Mouse (Mus musculus): Measurements from ENCODE around the gene Nos1. TPM values are rescaled to one million over a fixed set of nuclear protein-coding genes. Genes with fewer than 3 reads are reported as not detected.

Gene Nos1
- polyA plus RNA-seq, 1 experiment from 2014 or later = 0.88 TPM

- Histone ChIP-seq H3K9me3 (ENCODE audit: control insufficient read depth, low read length) (no peaks in the 10 kb centered on the region), H3K27ac (ENCODE audit: low read depth) (no peak overlapping the region), H3K27me3 (replicated peaks; ENCODE audit: control insufficient read depth, insufficient read depth, low read length) (no peaks in the 10 kb centered on the region), H3K36me3 (ENCODE audit: control insufficient read depth, insufficient read depth, low read length) (peaks cover 89% of the 10 kb centered on the region), H3K9ac (ENCODE audit: low read length) (no peak overlapping the region), H3K4me1 (replicated peaks; ENCODE audit: control insufficient read depth, insufficient read depth, low read length) (no peaks in the 10 kb centered on the region), H3K4me2 (ENCODE audit: low read length) (no peak overlapping the region), H3K4me3 (ENCODE audit: low read depth, low read length) (no peak overlapping the region)
- no peak for ATAC-seq (replicated peaks; ENCODE audit: low FRiP score, low TSS enrichment, low read depth)
- 83% methylated on average over 6 of the region's 6 CpGs for WGBS
- no peak for DNase-seq (ENCODE audit: low spot score)
These were observed 215.1 kb downstream of the Nos1 start for GRCm38 (mm10) chr5:117995911-117996310.

- ATAC-seq (replicated peaks; ENCODE audit: low FRiP score, low TSS enrichment, low read depth) (no peak), DNase-seq (ENCODE audit: low spot score) (no peak)
- H3K36me3 ChIP-seq (ENCODE audit: control insufficient read depth, insufficient read depth, low read length) = peaks cover 89% of the 10 kb centered on the region
- no peaks in the 10 kb centered on the region for H3K4me1 ChIP-seq (replicated peaks; ENCODE audit: control insufficient read depth, insufficient read depth, low read length)
- no peaks in the 10 kb centered on the region for H3K9me3 ChIP-seq (ENCODE audit: control insufficient read depth, low read length)
- H3K4me3 ChIP-seq (ENCODE audit: low read depth, low read length) = no peak overlapping the region
- H3K27me3 ChIP-seq (replicated peaks; ENCODE audit: control insufficient read depth, insufficient read depth, low read length) = no peaks in the 10 kb centered on the region
- no peak overlapping the region for H3K9ac ChIP-seq (ENCODE audit: low read length)
- H3K4me2 ChIP-seq (ENCODE audit: low read length) = no peak overlapping the region
- no peak overlapping the region for H3K27ac ChIP-seq (ENCODE audit: low read depth)
- 84% methylated on average over 6 of the region's 6 CpGs for WGBS
These were observed 215.7 kb downstream of the Nos1 start for GRCm38 (mm10) chr5:117996581-117996980.

- Histone ChIP-seq H3K27me3 (replicated peaks; ENCODE audit: control insufficient read depth, insufficient read depth, low read length) (no peaks in the 10 kb centered on the region), H3K4me3 (ENCODE audit: low read depth, low read length) (no peak overlapping the region), H3K9ac (ENCODE audit: low read length) (no peak overlapping the region), H3K4me2 (ENCODE audit: low read length) (no peak overlapping the region), H3K36me3 (ENCODE audit: control insufficient read depth, insufficient read depth, low read length) (peaks cover 90% of the 10 kb centered on the region), H3K27ac (ENCODE audit: low read depth) (no peak overlapping the region), H3K4me1 (replicated peaks; ENCODE audit: control insufficient read depth, insufficient read depth, low read length) (no peaks in the 10 kb centered on the region), H3K9me3 (ENCODE audit: control insufficient read depth, low read length) (no peaks in the 10 kb centered on the region)
- WGBS = 54% methylated on average over 10 of the region's 10 CpGs
- DNase-seq (ENCODE audit: low spot score) (no peak), ATAC-seq (replicated peaks; ENCODE audit: low FRiP score, low TSS enrichment, low read depth) (peak; percentile 45; the same call in 1 of the 2 replicates)
These were observed 216.7 kb downstream of the Nos1 start for GRCm38 (mm10) chr5:117997434-117997970.

- Histone ChIP-seq H3K9ac (ENCODE audit: low read length) (no peak overlapping the region), H3K27me3 (replicated peaks; ENCODE audit: control insufficient read depth, insufficient read depth, low read length) (no peaks in the 10 kb centered on the region), H3K4me3 (ENCODE audit: low read depth, low read length) (no peak overlapping the region), H3K4me2 (ENCODE audit: low read length) (no peak overlapping the region), H3K36me3 (ENCODE audit: control insufficient read depth, insufficient read depth, low read length) (peaks cover 94% of the 10 kb centered on the region), H3K4me1 (replicated peaks; ENCODE audit: control insufficient read depth, insufficient read depth, low read length) (no peaks in the 10 kb centered on the region), H3K27ac (ENCODE audit: low read depth) (no peak overlapping the region), H3K9me3 (ENCODE audit: control insufficient read depth, low read length) (no peaks in the 10 kb centered on the region)
- ATAC-seq (replicated peaks; ENCODE audit: low FRiP score, low TSS enrichment, low read depth) (no peak), DNase-seq (ENCODE audit: low spot score) (no peak)
- WGBS = 82% methylated on average over 7 of the region's 7 CpGs
These were observed 218.2 kb downstream of the Nos1 start for GRCm38 (mm10) chr5:117999061-117999460.

GRCm38 (mm10) chr5:117999584-117999983 lies 218.8 kb downstream of the Nos1 start:
- Histone ChIP-seq H3K36me3 (ENCODE audit: control insufficient read depth, insufficient read depth, low read length) (peaks cover 92% of the 10 kb centered on the region), H3K9me3 (ENCODE audit: control insufficient read depth, low read length) (no peaks in the 10 kb centered on the region), H3K4me3 (ENCODE audit: low read depth, low read length) (no peak overlapping the region), H3K27me3 (replicated peaks; ENCODE audit: control insufficient read depth, insufficient read depth, low read length) (no peaks in the 10 kb centered on the region), H3K27ac (ENCODE audit: low read depth) (no peak overlapping the region), H3K4me1 (replicated peaks; ENCODE audit: control insufficient read depth, insufficient read depth, low read length) (no peaks in the 10 kb centered on the region), H3K4me2 (ENCODE audit: low read length) (no peak overlapping the region), H3K9ac (ENCODE audit: low read length) (no peak overlapping the region)
- WGBS = 75% methylated on average over 11 of the region's 11 CpGs
- ATAC-seq (replicated peaks; ENCODE audit: low FRiP score, low TSS enrichment, low read depth) = no peak
- DNase-seq (ENCODE audit: low spot score) = no peak

DNA sequence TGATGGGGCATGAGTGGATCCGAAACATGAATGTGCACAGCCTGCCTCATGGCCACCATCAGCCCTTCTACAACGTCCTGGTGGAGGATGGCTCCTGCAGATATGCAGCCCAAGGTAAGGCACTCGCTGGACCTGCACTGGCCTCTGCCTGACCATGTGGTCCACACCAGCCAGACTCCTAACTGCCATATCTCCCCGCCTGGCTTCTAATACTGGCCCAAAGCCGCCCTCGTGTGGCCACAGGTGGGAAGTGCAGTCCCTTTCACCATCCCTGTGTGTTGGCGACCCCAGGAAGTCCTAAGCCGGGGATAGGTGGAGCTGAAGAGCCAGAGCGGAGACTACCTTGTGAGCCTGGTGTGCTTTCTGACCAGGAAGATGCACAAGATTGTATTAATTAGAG lies 221.2 kb downstream of the Nos1 start:
- no peak overlapping the region for H3K27ac ChIP-seq (ENCODE audit: low read depth)
- peaks cover 85% of the 10 kb centered on the region for H3K36me3 ChIP-seq (ENCODE audit: control insufficient read depth, insufficient read depth, low read length)
- no peak for ATAC-seq (replicated peaks; ENCODE audit: low FRiP score, low TSS enrichment, low read depth)

GRCm38 (mm10) chr5:118004619-118005018 lies 223.8 kb downstream of the Nos1 start:
- Histone ChIP-seq H3K4me3 (ENCODE audit: low read depth, low read length) (no peak overlapping the region), H3K36me3 (ENCODE audit: control insufficient read depth, insufficient read depth, low read length) (peaks cover 84% of the 10 kb centered on the region), H3K4me2 (ENCODE audit: low read length) (no peak overlapping the region), H3K27me3 (replicated peaks; ENCODE audit: control insufficient read depth, insufficient read depth, low read length) (no peaks in the 10 kb centered on the region), H3K9me3 (ENCODE audit: control insufficient read depth, low read length) (no peaks in the 10 kb centered on the region), H3K27ac (ENCODE audit: low read depth) (no peak overlapping the region), H3K9ac (ENCODE audit: low read length) (no peak overlapping the region), H3K4me1 (replicated peaks; ENCODE audit: control insufficient read depth, insufficient read depth, low read length) (no peaks in the 10 kb centered on the region)
- DNase-seq (ENCODE audit: low spot score) (peak; percentile 74), ATAC-seq (replicated peaks; ENCODE audit: low FRiP score, low TSS enrichment, low read depth) (no peak)
- WGBS = 87% methylated on average over 8 of the region's 8 CpGs

More for the DNA sequence above, 221.2 kb downstream of the Nos1 start:
- Histone ChIP-seq H3K4me2 (ENCODE audit: low read length) (no peak overlapping the region), H3K27me3 (replicated peaks; ENCODE audit: control insufficient read depth, insufficient read depth, low read length) (no peaks in the 10 kb centered on the region), H3K9ac (ENCODE audit: low read length) (no peak overlapping the region), H3K9me3 (ENCODE audit: control insufficient read depth, low read length) (no peaks in the 10 kb centered on the region), H3K4me3 (ENCODE audit: low read depth, low read length) (no peak overlapping the region), H3K4me1 (replicated peaks; ENCODE audit: control insufficient read depth, insufficient read depth, low read length) (no peaks in the 10 kb centered on the region)
- WGBS = 38% methylated on average over 9 of the region's 9 CpGs
- DNase-seq (ENCODE audit: low spot score) = peak; percentile 90

- Histone ChIP-seq H3K9me3 (ENCODE audit: control insufficient read depth, low read length) (no peaks in the 10 kb centered on the region), H3K4me2 (ENCODE audit: low read length) (no peak overlapping the region), H3K36me3 (ENCODE audit: control insufficient read depth, insufficient read depth, low read length) (peaks cover 85% of the 10 kb centered on the region), H3K4me3 (ENCODE audit: low read depth, low read length) (no peak overlapping the region), H3K27me3 (replicated peaks; ENCODE audit: control insufficient read depth, insufficient read depth, low read length) (no peaks in the 10 kb centered on the region), H3K4me1 (replicated peaks; ENCODE audit: control insufficient read depth, insufficient read depth, low read length) (0 out of 2 replicates have a peak, but pooled peaks cover 4% of the 10 kb centered on the region), H3K27ac (ENCODE audit: low read depth) (no peak overlapping the region), H3K9ac (ENCODE audit: low read length) (no peak overlapping the region)
- no peak for DNase-seq (ENCODE audit: low spot score)
- no peak for ATAC-seq (replicated peaks; ENCODE audit: low FRiP score, low TSS enrichment, low read depth)
- WGBS = 93% methylated on average over 1 of the region's 1 CpGs
These were observed 224.9 kb downstream of the Nos1 start for GRCm38 (mm10) chr5:118005728-118006127.

GRCm38 (mm10) chr5:118008344-118008743 lies 227.5 kb downstream of the Nos1 start:
- Histone ChIP-seq H3K27ac (ENCODE audit: low read depth) (no peak overlapping the region), H3K9ac (ENCODE audit: low read length) (no peak overlapping the region), H3K4me3 (ENCODE audit: low read depth, low read length) (no peak overlapping the region), H3K36me3 (ENCODE audit: control insufficient read depth, insufficient read depth, low read length) (peaks cover 62% of the 10 kb centered on the region), H3K4me1 (replicated peaks; ENCODE audit: control insufficient read depth, insufficient read depth, low read length) (0 out of 2 replicates have a peak, but pooled peaks cover 4% of the 10 kb centered on the region), H3K27me3 (replicated peaks; ENCODE audit: control insufficient read depth, insufficient read depth, low read length) (no peaks in the 10 kb centered on the region), H3K4me2 (ENCODE audit: low read length) (no peak overlapping the region), H3K9me3 (ENCODE audit: control insufficient read depth, low read length) (no peaks in the 10 kb centered on the region)
- DNase-seq (ENCODE audit: low spot score) (no peak), ATAC-seq (replicated peaks; ENCODE audit: low FRiP score, low TSS enrichment, low read depth) (no peak)
- 90% methylated on average over 13 of the region's 13 CpGs for WGBS

Data from intestine, embryonic 14.5 days (tissue).